In genomic region chr14:59201604-59202215, GRCm38 (mm10) we compare ENCODE assay signal across 8 mouse cellular contexts. TPM values are rescaled to one million over a fixed set of nuclear protein-coding genes. Genes with fewer than 3 reads are reported as not detected.
DNase-seq lines count a peak whose midpoint lies in the region; ATAC-seq and TF ChIP-seq lines count a peak whose summit lies in the region.

No protein-coding gene starts in this region.

- peak overlapping the region; percentile 99 for H3K27ac ChIP-seq in heart, embryonic 10.5 days
- peak overlapping the region; percentile 56; the same call in 1 of the 2 replicates for H3K27ac ChIP-seq in CH12.LX (ENCODE audit: insufficient read depth, low read depth)
- peak overlapping the region; percentile 97 for H3K27ac ChIP-seq in forebrain, embryonic 16.5 days (ENCODE audit: low read length)
- peak overlapping the region; percentile 95 for H3K27ac ChIP-seq in liver, postnatal 0 days (ENCODE audit: low read depth)

- 2% methylated on average over 21 of the region's 21 CpGs for WGBS in heart, embryonic 10.5 days
- under 1% methylated on average over 21 of the region's 21 CpGs for WGBS in forebrain, embryonic 16.5 days
- WGBS in liver, postnatal 0 days (ENCODE audit: insufficient replicate concordance), result 2% methylated on average over 21 of the region's 21 CpGs

- TF ChIP-seq RAD21 in CH12.LX (IDR thresholded peaks at IDR 0.05; ENCODE audit: low read depth, low read length), result no peak

- H3K4me1 ChIP-seq in heart, embryonic 10.5 days, result peaks cover 40% of the 10 kb centered on the region
- H3K4me1 ChIP-seq in CH12.LX (ENCODE audit: control insufficient read depth in 1 of 2, insufficient read depth in 2 of 2), result peaks cover 2 to 41% of the 10 kb centered on the region in 2 experiments
- peaks cover 36% of the 10 kb centered on the region for H3K4me1 ChIP-seq in forebrain, embryonic 16.5 days (replicated peaks; ENCODE audit: control insufficient read depth, insufficient read depth, low read length)
- peaks cover 7% of the 10 kb centered on the region for H3K4me1 ChIP-seq in liver, postnatal 0 days (ENCODE audit: insufficient read depth)

- in situ Hi-C loops in CH12.LX (cut with MboI; ENCODE audit: low pct_ligation_motif_present, low pct_unique_long_range_greater_than_20kb, low sequenced_read_pairs), result no loop called here

- peak overlapping the region; percentile 88 for H3K9ac ChIP-seq in CH12.LX (ENCODE audit: insufficient read depth, low read depth)
- H3K9ac ChIP-seq in forebrain, embryonic 16.5 days (replicated peaks; ENCODE audit: low read depth, low read length), result peak overlapping the region; percentile 98
- peak overlapping the region; percentile 85 for H3K9ac ChIP-seq in liver, postnatal 0 days (replicated peaks)

- H3K79me2 ChIP-seq in CH12.LX (replicated peaks; ENCODE audit: control insufficient read depth, extremely low read depth, insufficient read depth, poor library complexity, severe bottlenecking), result peaks cover 11% of the 10 kb centered on the region

- H3K4me2 ChIP-seq in CH12.LX (ENCODE audit: insufficient read depth, low read depth, poor library complexity, severe bottlenecking), result peak overlapping the region; percentile 46
- H3K4me2 ChIP-seq in forebrain, embryonic 16.5 days (ENCODE audit: low read length), result peak overlapping the region; percentile 96
- peak overlapping the region; percentile 88 for H3K4me2 ChIP-seq in liver, postnatal 0 days (ENCODE audit: low read depth, low read length)

- intact Hi-C loops in heart, postnatal 14 days (cut with DNase I), result no loop called here

- TF ChIP-seq EP300 in CH12.LX (IDR thresholded peaks at IDR 0.05; ENCODE audit: low read length), result no peak
- no peak for TF ChIP-seq EP300 in liver, postnatal 0 days (IDR thresholded peaks at IDR 0.05; ENCODE audit: low read depth)

- dilution Hi-C loops in CH12.LX (cut with MboI; ENCODE audit: extremely low pct_ligation_motif_present, extremely low pct_unique_long_range_greater_than_20kb, low sequenced_read_pairs), result no loop called here

- H3K9me3 ChIP-seq in heart, embryonic 10.5 days, result no peaks in the 10 kb centered on the region
- peaks cover under 1% of the 10 kb centered on the region for H3K9me3 ChIP-seq in CH12.LX (replicated peaks; ENCODE audit: low read length)
- H3K9me3 ChIP-seq in forebrain, embryonic 16.5 days (ENCODE audit: control insufficient read depth, low read length), result no peaks in the 10 kb centered on the region
- no peaks in the 10 kb centered on the region for H3K9me3 ChIP-seq in liver, postnatal 0 days (ENCODE audit: low read length)

- ATAC-seq in forebrain, embryonic 16.5 days, result no peak
- no peak for ATAC-seq in liver, postnatal 0 days

- H3K27me3 ChIP-seq in heart, embryonic 10.5 days (ENCODE audit: insufficient read depth, poor library complexity, severe bottlenecking), result no peaks in the 10 kb centered on the region
- peaks cover 5% of the 10 kb centered on the region for H3K27me3 ChIP-seq in CH12.LX (replicated peaks)
- H3K27me3 ChIP-seq in forebrain, embryonic 16.5 days (replicated peaks; ENCODE audit: control insufficient read depth, insufficient read depth, low read length), result no peaks in the 10 kb centered on the region
- H3K27me3 ChIP-seq in liver, postnatal 0 days (ENCODE audit: insufficient read depth, low read length), result no peaks in the 10 kb centered on the region

- peak overlapping the region; percentile 95 for H3K4me3 ChIP-seq in heart, embryonic 10.5 days
- peak overlapping the region; percentile 84 to 97 (median 92) for H3K4me3 ChIP-seq in CH12.LX (replicated peaks in 1 of 3; ENCODE audit: low read depth in 2 of 3, low read length in 2 of 3, poor library complexity in 1 of 3)
- peak overlapping the region; percentile 97 for H3K4me3 ChIP-seq in forebrain, embryonic 16.5 days (replicated peaks; ENCODE audit: low read length)
- H3K4me3 ChIP-seq in liver, postnatal 0 days (ENCODE audit: low read depth, low read length), result peak overlapping the region; percentile 83

- H3K36me3 ChIP-seq in heart, embryonic 10.5 days, result no peaks in the 10 kb centered on the region
- H3K36me3 ChIP-seq in CH12.LX (replicated peaks in 1 of 2; ENCODE audit: control insufficient read depth in 1 of 2, insufficient read depth in 1 of 2, low read length in 1 of 2), result peaks cover 0 to 12% of the 10 kb centered on the region in 2 experiments
- no peaks in the 10 kb centered on the region for H3K36me3 ChIP-seq in forebrain, embryonic 16.5 days (ENCODE audit: control insufficient read depth, insufficient read depth)
- H3K36me3 ChIP-seq in liver, postnatal 0 days (replicated peaks; ENCODE audit: insufficient read depth, low read length), result no peaks in the 10 kb centered on the region

- no peak for TF ChIP-seq CTCF in CH12.LX (conservative IDR thresholded peaks at IDR 0.05 in 1 of 2, IDR thresholded peaks at IDR 0.05 in 1 of 2; ENCODE audit: low read depth in 2 of 2, low read length in 2 of 2)
- TF ChIP-seq CTCF in liver, postnatal 0 days (IDR thresholded peaks at IDR 0.05; ENCODE audit: low read depth), result no peak

- DNase-seq in heart, embryonic 10.5 days (ENCODE audit: low spot score), result no peak
- no peak for DNase-seq in heart, postnatal 14 days
- DNase-seq in CH12.LX (ENCODE audit: extremely low read depth), result peak; percentile 27
- no peak for DNase-seq in liver, postnatal 0 days
- DNase-seq in layer of hippocampus, postnatal 25 days (ENCODE audit: extremely low spot score in 1 of 2, low spot score in 1 of 2), result no peak
- DNase-seq in layer of hippocampus, postnatal 10 days (ENCODE audit: low spot score in 2 of 2), result no peak
- DNase-seq in spleen, postnatal 14 days (ENCODE audit: low spot score in 2 of 2), result no peak

- TF ChIP-seq POLR2A in CH12.LX (IDR thresholded peaks at IDR 0.05; ENCODE audit: low read depth, low read length), result no peak

TF ChIP-seq in CH12.LX, 34 proteins besides CTCF, POLR2A, EP300 and RAD21:
- TF ChIP-seq RCOR1 (conservative IDR thresholded peaks at IDR 0.05; ENCODE audit: low read depth, low read length) (no peak), MAZ (IDR thresholded peaks at IDR 0.05; ENCODE audit: low read depth, low read length) (no peak), ETS1 (conservative IDR thresholded peaks at IDR 0.05; ENCODE audit: low read depth, low read length) (no peak), ZNF384 (IDR thresholded peaks at IDR 0.05; ENCODE audit: low read depth, low read length) (peak; percentile 91), MAFK (IDR thresholded peaks at IDR 0.05; ENCODE audit: insufficient replicate concordance, low read length) (no peak), E2F4 (IDR thresholded peaks at IDR 0.05; ENCODE audit: insufficient replicate concordance, low read depth, low read length) (no peak), CHD1 (IDR thresholded peaks at IDR 0.05; ENCODE audit: low read depth, low read length) (0 out of 2 replicates have a peak, but pooled peaks have one; percentile 27), MAX (IDR thresholded peaks at IDR 0.05; ENCODE audit: low read length) (no peak), MEF2A (IDR thresholded peaks at IDR 0.05; ENCODE audit: borderline replicate concordance, low read depth, low read length) (no peak), NRF1 (IDR thresholded peaks at IDR 0.05; ENCODE audit: low read depth, low read length) (no peak), PAX5 (IDR thresholded peaks at IDR 0.05; ENCODE audit: low read length) (no peak), SIN3A (IDR thresholded peaks at IDR 0.05; ENCODE audit: low read length) (peak; percentile 41; the same call in 1 of the 2 replicates), NELFE (IDR thresholded peaks at IDR 0.05; ENCODE audit: low read depth, low read length) (no peak)

RNA-seq across cellular contexts. Expression of gene Rcbtb1, which starts 0.7 kb away (rescaled TPM):
- polyA plus RNA-seq in heart, embryonic 10.5 days (2016; fragmentation: Nextera tagmentation; extraction: Ambion mirVana), result 36.1 and 63.3 TPM in 2 replicates
- 10 to 100 TPM in 1 of 2 experiments, 1 to 10 TPM in 1; 9.5 to 11.2 TPM for total RNA-seq in heart, postnatal 14 days (2021)
- total RNA-seq in CH12.LX (2012; rRNA removed), result 24.5 and 26.0 TPM in 2 replicates
- total RNA-seq in CH12.LX (2014; rRNA removed), result 31.7 and 33.1 TPM in 2 replicates
- 34.9 and 41.7 TPM in 2 replicates for polyA plus RNA-seq in CH12.LX (2012; ENCODE audit: insufficient read length, low read depth)
- polyA plus RNA-seq in forebrain, embryonic 16.5 days (2015; fragmentation: Nextera tagmentation; extraction: Ambion mirVana), result 79.1 and 83.6 TPM in 2 replicates
- 16.1 and 16.5 TPM in 2 replicates for polyA plus RNA-seq in liver, postnatal 0 days (2015; fragmentation: Nextera tagmentation; extraction: Ambion mirVana)
- 10 to 100 TPM; 33.7 to 34.1 TPM for total RNA-seq in layer of hippocampus, postnatal 25 days (2021)
- total RNA-seq in layer of hippocampus, postnatal 10 days (2021), result 10 to 100 TPM; 30.7 to 32.3 TPM

RNA-seq across cellular contexts. Expression of gene Gm5142, which starts 23.2 kb away (rescaled TPM):
- polyA plus RNA-seq in heart, embryonic 10.5 days (2016; fragmentation: Nextera tagmentation; extraction: Ambion mirVana), result not detected in 2 replicates
- not detected for total RNA-seq in heart, postnatal 14 days (2021)
- total RNA-seq in CH12.LX (2012; rRNA removed) (not detected in 2 replicates), CH12.LX (2014; rRNA removed) (not detected in 2 replicates)
- polyA plus RNA-seq in CH12.LX (2012; ENCODE audit: insufficient read length, low read depth), result not detected in 2 replicates
- not detected in 2 replicates for polyA plus RNA-seq in forebrain, embryonic 16.5 days (2015; fragmentation: Nextera tagmentation; extraction: Ambion mirVana)
- not detected in 2 replicates for polyA plus RNA-seq in liver, postnatal 0 days (2015; fragmentation: Nextera tagmentation; extraction: Ambion mirVana)
- not detected for total RNA-seq in layer of hippocampus, postnatal 25 days (2021)
- total RNA-seq in layer of hippocampus, postnatal 10 days (2021), result not detected

RNA-seq across cellular contexts. Expression of gene Gm6904, which starts 58.3 kb away (rescaled TPM):
- not detected in 2 replicates for polyA plus RNA-seq in heart, embryonic 10.5 days (2016; fragmentation: Nextera tagmentation; extraction: Ambion mirVana)
- not detected for total RNA-seq in heart, postnatal 14 days (2021)
- total RNA-seq in CH12.LX (2012; rRNA removed) (0.42 and 1.2 TPM in 2 replicates), CH12.LX (2014; rRNA removed) (0.92 and 1.0 TPM in 2 replicates)
- polyA plus RNA-seq in CH12.LX (2012; ENCODE audit: insufficient read length, low read depth), result 0.49 and 1.1 TPM in 2 replicates
- not detected in 2 replicates for polyA plus RNA-seq in forebrain, embryonic 16.5 days (2015; fragmentation: Nextera tagmentation; extraction: Ambion mirVana)
- not detected in 2 replicates for polyA plus RNA-seq in liver, postnatal 0 days (2015; fragmentation: Nextera tagmentation; extraction: Ambion mirVana)
- not detected for total RNA-seq in layer of hippocampus, postnatal 25 days (2021)
- not detected for total RNA-seq in layer of hippocampus, postnatal 10 days (2021)

RNA-seq across cellular contexts. Expression of gene 1700129C05Rik, which starts 59.0 kb away (rescaled TPM):
- polyA plus RNA-seq in heart, embryonic 10.5 days (2016; fragmentation: Nextera tagmentation; extraction: Ambion mirVana), result not detected in 2 replicates
- not detected for total RNA-seq in heart, postnatal 14 days (2021)
- total RNA-seq in CH12.LX (2012; rRNA removed) (not detected in 2 replicates), CH12.LX (2014; rRNA removed) (not detected in 2 replicates)
- polyA plus RNA-seq in CH12.LX (2012; ENCODE audit: insufficient read length, low read depth), result not detected in 2 replicates
- not detected in 2 replicates for polyA plus RNA-seq in forebrain, embryonic 16.5 days (2015; fragmentation: Nextera tagmentation; extraction: Ambion mirVana)
- polyA plus RNA-seq in liver, postnatal 0 days (2015; fragmentation: Nextera tagmentation; extraction: Ambion mirVana), result not detected in 2 replicates
- total RNA-seq in layer of hippocampus, postnatal 25 days (2021), result not detected
- not detected for total RNA-seq in layer of hippocampus, postnatal 10 days (2021)

Comparison
In these comparisons a context has a peak if more than half of its experiments do, and no peak if none do; other contexts are left out.
1. H3K4me2 ChIP-seq: peak in every context shown above with its lines; median percentile 96 in forebrain, embryonic 16.5 days; 88 in liver, postnatal 0 days; 46 in CH12.LX.